Mouse (Mus musculus) C2C12 (cell line): ENCODE measurements at regions not wholly inside any gene's neighbourhood (a gene's known extent, or its start where the extent isn't known, plus 50 kb on each side); places are given as distances from the start of the nearest gene placed in this dataset.

Experiments
- H3K27me3 ChIP-seq: one replicate; pipeline ENCODE4 v1.6.1; 2011; ENCODE audit not compliant: control insufficient read depth, insufficient read depth, insufficient read length
- H3K36me3 ChIP-seq: one replicate; pipeline ENCODE4 v1.6.1; 2011; ENCODE audit not compliant: control insufficient read depth, insufficient read depth
- H3K4me3 ChIP-seq: one replicate; pipeline ENCODE4 v1.5.1; 2011; ENCODE audit warnings: mild to moderate bottlenecking, control low read depth; ENCODE audit not compliant: poor library complexity, insufficient read depth, severe bottlenecking
- H3K79me2 ChIP-seq: one replicate; pipeline ENCODE4 v1.6.1; 2011; ENCODE audit not compliant: control insufficient read depth, insufficient read depth
- H3K79me3 ChIP-seq: one replicate; pipeline ENCODE4 v1.6.1; 2011; ENCODE audit warnings: low read depth, control low read depth
- H3ac ChIP-seq: one replicate; pipeline ENCODE3; 2011; ENCODE audit warnings: low read depth; ENCODE audit not compliant: control insufficient read depth, insufficient read length
- CEBPB ChIP-seq: IDR thresholded peaks from one replicate; pipeline ENCODE4 v1.6.1; 2011; ENCODE audit warnings: low read depth, mild to moderate bottlenecking, control low read depth, moderate library complexity
- CTCF ChIP-seq: IDR thresholded peaks from one replicate; pipeline ENCODE4 v1.5.1; 2011; ENCODE audit not compliant: control insufficient read depth, insufficient read depth, insufficient read length
- FOSL1 ChIP-seq: IDR thresholded peaks from one replicate; pipeline ENCODE4 v1.8.0; 2011; ENCODE audit warnings: mild to moderate bottlenecking, low read length; ENCODE audit not compliant: poor library complexity, insufficient read depth, severe bottlenecking
- MAX ChIP-seq: IDR thresholded peaks from one replicate; pipeline ENCODE4 v1.6.1; 2011; ENCODE audit warnings: mild to moderate bottlenecking, control low read depth
- MYOD1 ChIP-seq: IDR thresholded peaks from one replicate; pipeline ENCODE4 v1.6.1; 2011; ENCODE audit warnings: low read depth; ENCODE audit not compliant: control insufficient read depth, insufficient read length
- MYOG ChIP-seq: IDR thresholded peaks from one replicate; pipeline ENCODE4 v1.6.1; 2011; ENCODE audit not compliant: control insufficient read depth, insufficient read length; ENCODE audit errors: extremely low read depth
- USF1 ChIP-seq: IDR thresholded peaks from one replicate; pipeline ENCODE4 v1.6.1; 2011; ENCODE audit warnings: low read depth, mild to moderate bottlenecking, control low read depth, moderate library complexity

DNA sequence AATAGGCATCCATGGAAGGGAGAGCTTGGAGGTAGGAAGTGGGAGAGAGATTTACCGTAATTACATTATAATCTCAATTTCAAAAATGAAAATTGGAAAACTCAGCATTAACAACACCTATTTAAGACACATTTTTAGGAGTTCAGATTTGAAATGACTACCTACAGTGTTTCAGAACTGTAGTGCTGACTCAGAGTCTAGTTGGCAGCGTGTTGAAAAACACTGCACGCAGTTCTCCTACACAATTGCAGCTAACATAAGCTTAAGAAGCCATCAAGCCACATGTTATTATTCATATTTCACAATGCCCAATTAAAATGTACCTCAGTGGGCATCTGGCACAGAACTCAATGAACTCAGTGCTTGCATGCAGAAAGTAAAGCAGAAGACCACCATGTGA is 863.5 kb downstream of the Basp1 start:
- Histone ChIP-seq H3K27me3 (no peaks in the 10 kb centered on the region), H3K79me3 (no peaks in the 10 kb centered on the region), H3K4me3 (no peak overlapping the region), H3K36me3 (no peaks in the 10 kb centered on the region), H3ac (no peak overlapping the region), H3K79me2 (no peaks in the 10 kb centered on the region)
- TF ChIP-seq FOSL1 (no peak), MAX (no peak), MYOD1 (no peak), CEBPB (no peak), USF1 (no peak), MYOG (no peak), CTCF (no peak)

GRCm38 (mm10) chr15:24530065-24530464 is 883.5 kb downstream of the Basp1 start:
- Histone ChIP-seq H3K4me3 (no peak overlapping the region), H3K79me2 (no peaks in the 10 kb centered on the region), H3K79me3 (no peaks in the 10 kb centered on the region), H3K36me3 (no peaks in the 10 kb centered on the region), H3K27me3 (no peaks in the 10 kb centered on the region), H3ac (no peak overlapping the region)
- no peak for TF ChIP-seq CEBPB
- no peak for TF ChIP-seq MAX
- TF ChIP-seq CTCF, result no peak
- TF ChIP-seq FOSL1, result no peak
- no peak for TF ChIP-seq MYOG
- no peak for TF ChIP-seq USF1
- TF ChIP-seq MYOD1, result no peak

- Histone ChIP-seq H3K79me3 (no peaks in the 10 kb centered on the region), H3K4me3 (no peak overlapping the region), H3K27me3 (no peaks in the 10 kb centered on the region), H3K36me3 (no peaks in the 10 kb centered on the region), H3K79me2 (no peaks in the 10 kb centered on the region), H3ac (no peak overlapping the region)
- no peak for TF ChIP-seq MAX
- TF ChIP-seq CTCF, result no peak
- no peak for TF ChIP-seq USF1
- TF ChIP-seq FOSL1, result no peak
- no peak for TF ChIP-seq MYOG
- no peak for TF ChIP-seq MYOD1
- no peak for TF ChIP-seq CEBPB
Observed at GRCm38 (mm10) chr15:24527379-24527778, 886.2 kb downstream of the Basp1 start.

- H3K27me3 ChIP-seq, result no peaks in the 10 kb centered on the region
- H3ac ChIP-seq, result no peak overlapping the region
- H3K79me2 ChIP-seq, result no peaks in the 10 kb centered on the region
- H3K79me3 ChIP-seq, result no peaks in the 10 kb centered on the region
- no peak overlapping the region for H3K4me3 ChIP-seq
- no peaks in the 10 kb centered on the region for H3K36me3 ChIP-seq
- TF ChIP-seq CEBPB, result no peak
- TF ChIP-seq MYOD1, result no peak
- TF ChIP-seq FOSL1, result no peak
- TF ChIP-seq MYOG, result no peak
- TF ChIP-seq MAX, result no peak
- TF ChIP-seq CTCF, result no peak
Observed at GRCm38 (mm10) chr15:24513926-24514325, 899.6 kb downstream of the Basp1 start.

- Histone ChIP-seq H3ac (no peak overlapping the region), H3K79me2 (no peaks in the 10 kb centered on the region), H3K4me3 (no peak overlapping the region), H3K27me3 (no peaks in the 10 kb centered on the region), H3K79me3 (no peaks in the 10 kb centered on the region), H3K36me3 (no peaks in the 10 kb centered on the region)
- TF ChIP-seq MAX (no peak), USF1 (no peak), CEBPB (no peak), CTCF (no peak), FOSL1 (no peak), MYOD1 (no peak), MYOG (no peak)
Observed at GRCm38 (mm10) chr15:24501907-24502559, 911.5 kb downstream of the Basp1 start.

GRCm38 (mm10) chr15:24486235-24486634 is 927.3 kb downstream of the Basp1 start:
- Histone ChIP-seq H3ac (no peak overlapping the region), H3K79me3 (no peaks in the 10 kb centered on the region), H3K36me3 (no peaks in the 10 kb centered on the region), H3K79me2 (no peaks in the 10 kb centered on the region), H3K27me3 (no peaks in the 10 kb centered on the region), H3K4me3 (no peak overlapping the region)
- no peak for TF ChIP-seq USF1
